Mouse (Mus musculus) NIH3T3 (cell line): Measurements from ENCODE around the gene Sufu.

Source experiments
- DNase-seq: peaks from one replicate; pipeline ENCODE4 v3.0.0-alpha.2; 2012; ENCODE audit warnings: low read depth

Sufu gene

DNA sequence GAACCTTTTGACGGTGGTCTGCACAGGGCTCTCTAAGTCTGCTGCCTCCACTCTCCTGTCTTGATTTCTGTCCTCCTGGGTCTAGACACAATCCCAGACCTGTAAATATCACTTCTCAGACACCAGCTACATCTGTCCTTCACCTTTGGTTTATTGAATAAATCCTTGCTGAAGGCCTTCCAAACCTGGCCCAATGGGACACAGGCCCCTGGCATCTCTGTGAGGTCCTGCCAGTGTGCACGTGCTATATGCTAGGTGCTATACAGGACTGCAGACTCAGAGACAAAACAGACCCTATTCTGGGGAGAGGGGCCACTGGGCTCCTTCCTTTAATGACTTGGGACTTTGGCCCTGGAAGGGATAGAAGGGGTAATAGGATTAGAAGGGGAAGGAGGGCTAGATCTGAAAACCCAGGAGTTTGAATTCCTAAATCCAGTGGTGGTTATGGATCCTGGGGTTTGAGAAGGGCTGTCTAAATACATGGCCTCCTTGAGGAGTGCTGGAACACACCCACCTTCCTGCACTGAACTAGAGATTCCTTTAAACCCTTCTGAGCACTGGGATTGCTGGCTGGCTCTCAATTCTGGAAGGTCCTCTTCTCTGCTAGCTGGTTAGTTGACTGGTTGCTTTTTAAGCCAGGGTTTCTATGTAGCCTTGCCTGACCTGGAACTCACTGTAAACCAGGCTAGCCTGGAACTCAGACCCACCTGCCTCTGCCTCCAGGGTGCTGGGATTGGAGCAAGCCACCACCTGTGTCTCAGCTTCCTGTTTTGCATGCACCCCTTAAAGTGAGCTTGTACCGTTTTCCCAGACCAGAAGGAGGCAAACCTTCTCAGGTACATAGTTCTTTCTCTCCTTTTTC, 120.2 kb downstream of the Sufu start:
- DNase-seq: no peak

DNA sequence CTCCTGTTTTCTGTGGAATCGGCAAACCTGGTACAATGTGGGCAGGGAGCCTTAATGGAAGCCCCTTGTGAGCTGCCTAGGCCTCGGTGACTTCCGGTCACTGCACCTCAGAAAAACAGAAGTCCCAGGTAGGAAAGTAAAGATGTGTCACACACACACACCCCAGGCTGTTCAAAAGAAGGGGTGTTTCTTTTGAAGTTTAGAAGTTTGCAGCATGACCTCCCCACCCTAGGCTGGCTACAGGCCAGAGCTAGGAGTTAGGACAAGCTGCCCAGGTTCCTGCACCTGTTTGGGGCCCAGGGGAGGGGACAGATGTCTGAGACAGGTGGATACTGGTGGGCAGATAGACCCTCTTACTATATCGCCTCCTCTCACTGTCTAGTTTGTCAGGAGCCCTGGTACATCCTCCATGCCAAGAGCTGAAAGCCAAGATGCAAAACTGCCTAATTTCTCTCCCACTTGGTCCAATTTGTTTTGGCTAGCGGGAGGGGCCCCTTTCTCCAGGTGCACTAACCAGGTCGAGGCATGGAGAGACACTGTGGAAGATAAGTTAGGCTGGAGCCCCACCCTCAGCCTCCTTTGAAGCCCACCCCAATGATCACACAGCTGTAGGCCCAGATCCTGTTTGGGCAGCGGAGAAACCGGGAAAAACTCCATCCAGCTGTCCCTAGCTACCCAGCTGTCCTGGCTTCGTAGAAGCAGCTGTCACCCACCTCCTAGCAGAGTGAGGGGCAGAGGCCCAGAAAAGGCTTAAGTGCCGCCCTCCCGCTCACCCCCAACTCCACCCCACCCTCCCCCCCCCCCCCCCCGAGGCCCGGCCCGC, 121.0 kb downstream of the Sufu start:
- no peak for DNase-seq

DNA sequence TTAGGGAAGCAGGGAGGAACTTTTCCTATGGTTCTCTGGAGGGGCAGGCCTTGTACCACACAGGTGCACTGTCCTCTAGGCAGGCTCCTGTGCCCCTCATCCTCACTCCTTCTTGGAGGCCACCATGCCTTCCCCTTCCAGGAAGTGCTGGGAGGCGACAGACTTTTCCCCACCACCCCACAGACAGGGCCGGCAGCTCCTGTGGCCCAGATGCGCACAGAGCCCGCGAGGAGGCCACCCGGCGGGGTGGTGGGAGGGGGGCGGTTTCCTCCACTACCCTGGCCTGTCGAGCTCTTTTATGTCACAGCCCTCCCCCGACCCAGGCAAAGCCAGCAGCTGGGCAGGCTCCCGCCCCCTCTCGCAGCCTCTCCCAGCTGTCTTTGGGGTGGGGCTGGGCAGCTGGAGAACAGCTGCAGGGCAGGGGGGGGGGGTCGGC, 121.7 kb downstream of the Sufu start:
- peak; percentile 55 for DNase-seq

DNA sequence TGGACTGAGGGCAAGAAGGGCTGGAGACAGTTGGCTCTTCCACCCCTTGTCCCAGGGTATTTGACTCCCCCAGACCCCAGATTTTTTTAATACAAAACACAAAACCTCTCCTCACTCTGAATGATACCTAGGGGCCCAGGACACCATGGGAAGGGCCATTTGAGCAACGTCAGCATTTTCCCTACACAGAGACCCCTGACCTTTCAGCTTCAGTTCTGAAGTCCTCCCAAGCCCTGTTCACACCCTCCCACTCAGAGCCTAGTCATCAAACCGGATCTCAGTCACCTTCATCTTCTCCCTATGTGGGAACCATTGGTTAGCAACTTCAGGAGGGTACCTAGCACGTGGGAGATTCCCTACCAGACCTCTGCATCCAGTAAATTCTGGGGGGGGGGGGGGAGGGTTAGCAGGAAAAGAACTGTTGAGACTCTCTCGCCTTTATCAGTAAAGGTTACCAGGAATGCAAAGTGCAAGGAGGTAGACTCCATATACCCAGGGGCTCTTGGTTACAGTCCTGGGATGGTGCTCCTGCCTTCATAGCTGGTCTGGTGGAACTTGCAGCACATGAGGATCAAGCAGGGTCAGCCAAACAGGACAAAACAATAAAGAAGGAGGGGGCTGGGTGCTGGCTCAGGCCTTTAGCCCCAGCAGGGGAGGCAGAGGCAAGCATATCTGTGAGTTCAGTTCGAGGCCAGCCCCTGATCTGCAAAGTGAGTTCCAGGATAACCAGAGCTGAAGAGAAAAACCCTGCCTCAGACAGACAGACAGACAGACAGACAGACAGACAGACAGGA, 122.3 kb downstream of the Sufu start:
- DNase-seq: no peak

DNA sequence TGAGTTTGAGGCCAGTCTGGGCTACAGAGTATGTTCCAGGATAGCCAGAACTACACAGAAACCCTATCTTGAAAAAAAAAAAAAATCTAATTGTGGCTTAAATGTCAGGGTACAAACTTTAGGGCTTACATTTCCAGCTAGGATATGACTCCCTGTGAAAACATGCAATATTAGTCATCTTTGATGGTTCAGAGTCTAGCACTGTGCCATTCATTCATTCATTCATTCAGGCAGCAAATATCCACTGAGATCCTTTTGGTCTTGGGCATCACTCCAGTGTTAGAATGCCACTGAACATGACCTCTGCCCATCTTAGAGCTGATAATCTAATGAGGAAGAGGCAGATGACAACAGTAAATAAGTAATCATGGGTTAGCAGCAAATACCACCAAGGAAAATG, 125.0 kb downstream of the Sufu start:
- DNase-seq: peak; percentile 49

DNA sequence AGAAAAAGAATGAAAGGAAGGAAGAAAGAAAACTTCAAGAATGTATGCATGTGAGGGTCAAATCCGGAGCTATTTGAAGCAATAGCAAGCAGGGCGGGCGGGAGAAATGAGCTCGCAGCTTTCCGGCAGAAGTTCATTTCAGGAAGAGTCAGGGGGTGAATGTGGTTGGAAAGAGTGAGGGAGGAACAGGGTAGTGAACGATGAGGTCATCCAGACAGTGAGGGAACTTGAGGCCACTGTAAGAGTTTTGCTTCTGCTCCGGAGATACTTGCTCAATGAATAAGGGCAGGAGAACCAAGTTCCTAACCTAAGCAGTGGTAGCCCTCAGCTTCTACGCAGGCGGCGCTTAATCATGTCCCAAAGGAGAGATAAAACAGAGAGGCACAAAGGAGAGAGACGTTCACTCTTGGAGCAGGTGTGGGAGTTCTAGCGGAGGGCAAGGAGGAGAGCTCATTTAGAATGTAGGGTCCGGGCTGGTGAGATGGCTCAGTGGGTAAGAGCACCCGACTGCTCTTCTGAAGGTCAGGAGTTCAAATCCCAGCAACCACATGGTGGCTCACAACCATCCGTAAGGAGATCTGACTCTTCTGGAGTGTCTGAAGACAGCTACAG, 125.8 kb downstream of the Sufu start:
- DNase-seq: peak; percentile 88

DNA sequence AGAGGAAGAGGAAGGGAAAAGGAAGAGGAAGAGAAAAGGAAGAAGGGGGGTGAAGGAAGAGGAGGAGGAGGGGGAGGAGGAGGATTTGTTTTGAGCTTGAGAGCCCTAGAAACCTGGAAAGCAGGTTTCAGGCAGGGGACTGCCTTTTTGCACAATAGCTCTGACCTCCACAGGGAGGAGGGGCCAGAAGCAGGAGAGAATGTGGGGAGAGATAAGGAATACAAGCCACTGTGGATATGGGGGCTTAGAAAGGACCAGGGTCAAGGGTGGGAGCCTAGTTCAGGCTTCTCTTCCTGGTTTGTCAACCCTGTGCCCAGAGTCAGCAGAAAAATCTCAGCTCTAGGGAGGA, 126.4 kb downstream of the Sufu start:
- DNase-seq: no peak

DNA sequence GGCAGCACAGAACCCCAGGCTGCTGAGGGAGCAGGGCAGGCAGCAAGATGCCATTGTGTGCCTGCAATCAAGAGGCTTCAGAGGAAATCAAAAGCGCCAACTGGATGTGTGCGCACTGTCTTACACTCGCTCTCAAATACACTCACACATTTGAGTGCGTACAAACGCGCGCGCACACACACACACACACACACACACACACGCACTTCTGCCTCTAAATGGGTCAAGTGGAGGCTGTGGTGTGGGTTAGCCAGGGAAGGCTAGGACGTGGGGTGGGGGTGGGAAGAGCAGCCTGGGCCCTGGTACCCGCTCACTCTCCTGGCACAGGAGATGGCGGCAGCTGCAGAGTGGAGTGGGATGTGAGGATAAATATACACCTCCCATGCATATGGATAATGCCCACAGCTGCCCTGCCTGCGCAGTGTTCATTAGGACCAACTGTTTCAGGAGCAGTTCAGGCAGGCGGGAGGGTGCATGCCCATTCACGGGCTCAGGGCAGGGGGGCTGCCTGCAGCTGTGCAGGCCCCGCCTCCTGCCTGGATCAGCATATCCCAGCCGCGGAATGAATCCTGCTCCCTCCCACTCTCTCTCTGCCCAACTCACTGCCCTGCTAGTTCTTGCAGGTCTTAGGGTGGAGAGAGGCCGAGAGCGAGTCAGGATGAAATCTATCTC, 126.9 kb downstream of the Sufu start:
- DNase-seq: peak; percentile 85

DNA sequence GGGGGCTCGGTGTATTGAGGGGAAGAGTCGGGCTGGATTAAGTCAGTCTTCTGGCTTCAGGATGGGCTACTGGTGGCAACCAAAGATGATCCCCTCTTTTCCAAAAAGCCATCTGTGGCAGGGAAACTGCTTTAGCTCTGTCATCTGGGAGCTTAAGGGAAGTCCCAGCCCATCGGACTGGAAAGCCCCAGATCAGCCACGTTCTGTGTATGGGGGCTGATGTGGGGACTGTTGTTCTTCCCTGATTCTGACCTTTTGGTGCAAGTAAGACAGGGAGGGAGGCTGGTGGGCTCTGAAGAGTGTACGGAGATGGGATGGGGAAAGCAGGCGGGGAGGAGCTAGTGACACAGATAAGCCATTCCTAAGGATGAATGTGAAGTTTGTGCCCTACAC, 127.5 kb downstream of the Sufu start:
- DNase-seq: no peak

DNA sequence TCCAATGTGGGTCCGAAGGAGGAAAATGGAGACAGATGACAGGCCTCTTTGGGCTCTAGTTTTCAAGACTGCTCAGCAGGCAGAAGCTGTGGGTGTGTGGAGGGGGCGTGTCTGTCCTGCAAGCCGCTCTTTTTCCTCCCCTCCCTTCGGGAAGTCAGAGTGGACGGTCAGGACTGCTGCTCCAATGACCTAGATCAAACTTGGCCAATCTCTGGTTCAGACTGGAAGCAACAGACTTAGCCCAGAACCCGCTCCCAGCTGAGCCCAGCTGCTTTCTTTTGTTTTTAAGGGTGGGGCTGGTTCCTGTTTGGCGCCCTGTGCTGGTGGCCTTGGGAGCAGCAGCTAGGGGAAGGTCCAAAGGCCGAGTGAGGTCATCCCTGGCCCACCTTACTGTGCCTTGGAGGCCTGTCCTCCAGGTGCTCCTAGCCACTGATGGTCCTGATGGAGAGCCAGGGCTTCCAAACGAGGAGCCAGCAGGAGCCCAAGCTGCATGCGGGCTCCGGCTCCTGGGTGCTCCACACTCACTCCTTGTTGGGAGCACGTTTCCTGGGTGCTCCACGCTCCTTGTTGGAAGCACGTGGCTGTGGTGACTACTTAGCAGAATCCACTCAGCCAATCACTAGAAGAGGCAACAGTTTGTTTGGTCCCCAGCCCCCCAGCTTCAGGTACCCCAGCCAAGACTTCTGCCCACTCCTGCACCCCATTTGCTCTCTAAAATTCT, 128.1 kb downstream of the Sufu start:
- peak; percentile 68 for DNase-seq

DNA sequence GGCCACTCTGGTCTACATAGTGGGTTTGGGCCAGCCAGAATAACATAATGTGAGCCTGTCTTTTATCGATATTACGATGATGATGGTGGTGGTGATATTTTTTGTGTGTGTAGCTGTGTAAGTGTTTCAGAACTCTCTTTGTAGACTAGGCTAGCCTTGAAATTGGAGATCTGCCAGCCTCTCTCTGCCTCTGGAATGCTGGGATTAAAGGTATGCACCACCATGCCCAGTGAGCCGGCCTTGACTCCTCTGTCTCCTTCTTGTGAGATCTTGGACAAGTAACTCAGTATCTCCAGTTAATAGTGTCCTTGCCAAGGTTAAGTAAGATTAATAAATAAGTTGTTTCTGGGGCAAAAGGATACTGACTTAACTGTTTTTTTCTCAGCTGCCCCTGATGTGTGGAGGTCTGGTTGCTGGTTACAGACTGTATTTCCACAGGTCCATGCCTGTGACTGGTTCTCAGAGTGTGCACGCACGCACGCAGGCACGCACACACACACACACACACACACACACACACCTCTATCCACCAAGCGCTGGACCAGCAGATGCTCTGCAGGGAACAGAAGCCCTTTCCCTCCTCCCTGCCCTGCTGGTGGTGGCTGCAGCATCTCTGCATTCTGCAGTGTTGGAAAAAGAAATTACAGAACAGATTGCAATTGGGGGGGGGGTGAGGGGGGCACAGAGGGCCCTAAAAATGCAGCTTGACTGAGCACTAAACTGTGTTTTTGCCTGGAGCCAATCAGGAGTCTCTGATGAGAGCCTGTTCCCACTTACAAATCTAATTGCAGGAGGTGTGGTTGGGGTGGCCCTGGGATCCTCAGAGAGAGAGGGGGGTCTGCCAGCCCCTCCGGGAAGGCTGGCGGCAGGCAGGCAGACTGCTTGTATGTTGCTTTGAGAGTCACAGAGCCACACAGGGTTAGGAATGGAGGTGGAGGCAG, 129.3 kb downstream of the Sufu start:
- peak; percentile 69 for DNase-seq

DNA sequence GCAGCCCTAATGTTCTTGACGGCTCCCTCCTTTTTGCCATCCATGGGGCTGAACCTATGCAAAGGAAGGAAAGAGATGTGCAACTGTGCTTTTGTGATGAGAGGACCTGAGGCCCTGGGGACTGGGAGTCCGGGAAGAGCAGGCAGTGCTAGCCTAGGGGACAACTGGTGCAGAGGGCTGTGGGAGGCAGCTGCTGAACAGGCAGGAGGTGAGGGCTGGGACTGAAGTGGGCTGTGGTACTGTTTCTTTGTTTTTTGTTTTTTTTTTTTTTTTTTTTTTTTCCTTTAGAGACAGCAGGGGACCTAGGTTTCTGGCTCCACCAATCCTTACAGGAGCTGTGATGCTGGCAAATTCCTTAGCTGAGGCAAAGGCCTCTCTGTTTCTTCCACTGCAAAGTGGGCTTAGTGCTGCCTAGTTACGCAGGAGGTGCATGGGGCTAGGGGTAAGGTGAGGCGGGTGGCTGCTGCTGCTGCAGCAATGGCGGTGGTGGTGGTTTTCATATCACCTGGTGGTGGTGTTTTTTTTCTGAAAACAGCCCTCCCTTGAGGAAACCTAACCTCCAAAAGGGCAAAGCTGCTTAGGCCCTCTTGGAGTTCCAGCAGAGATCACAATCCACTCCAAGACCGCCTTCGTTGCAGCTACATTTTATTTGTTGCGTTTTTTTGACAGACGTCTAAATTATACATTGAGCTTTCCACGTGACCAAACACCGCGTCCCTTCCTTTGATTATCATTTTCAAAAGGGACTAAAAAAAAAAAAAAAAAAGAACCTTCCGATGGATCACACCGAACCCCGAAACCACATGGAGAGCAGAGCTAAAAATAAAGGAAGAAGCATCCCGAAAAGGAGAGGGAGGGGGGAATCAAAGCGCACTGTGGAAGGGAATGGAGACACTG, 131.2 kb downstream of the Sufu start:
- no peak for DNase-seq

DNA sequence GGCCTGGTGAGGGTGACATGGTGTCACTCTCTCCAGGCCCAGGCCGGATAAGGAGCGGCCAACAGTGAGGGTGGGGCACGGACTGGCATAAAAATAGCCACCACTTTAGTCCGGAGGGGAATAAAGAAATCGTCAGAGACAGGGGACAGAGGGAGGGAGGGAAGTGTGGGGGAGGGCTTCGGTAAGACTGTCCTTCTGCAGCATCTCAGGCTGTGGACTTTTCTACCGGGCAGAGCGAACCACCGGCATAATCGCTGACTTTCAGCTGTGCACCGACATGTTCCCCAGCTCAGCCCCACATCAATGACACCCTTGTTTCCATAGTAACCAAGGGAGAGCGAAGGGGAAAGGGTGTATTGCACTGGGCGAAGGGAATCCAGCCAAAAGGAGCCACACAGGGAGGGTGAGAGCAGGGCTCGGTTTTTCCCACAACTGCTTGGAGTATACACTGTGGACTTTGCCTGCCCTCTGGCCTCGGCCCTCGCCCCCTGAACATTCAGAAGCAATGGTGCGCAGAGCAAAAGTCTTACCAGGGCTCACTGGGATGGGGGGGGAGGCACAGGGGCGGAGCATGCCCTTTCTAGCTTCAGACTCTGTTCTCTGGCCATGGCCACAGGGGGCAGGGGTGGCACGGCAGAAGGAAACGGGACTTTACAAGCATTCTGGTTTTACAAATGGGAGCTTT, 132.0 kb downstream of the Sufu start:
- no peak for DNase-seq

DNA sequence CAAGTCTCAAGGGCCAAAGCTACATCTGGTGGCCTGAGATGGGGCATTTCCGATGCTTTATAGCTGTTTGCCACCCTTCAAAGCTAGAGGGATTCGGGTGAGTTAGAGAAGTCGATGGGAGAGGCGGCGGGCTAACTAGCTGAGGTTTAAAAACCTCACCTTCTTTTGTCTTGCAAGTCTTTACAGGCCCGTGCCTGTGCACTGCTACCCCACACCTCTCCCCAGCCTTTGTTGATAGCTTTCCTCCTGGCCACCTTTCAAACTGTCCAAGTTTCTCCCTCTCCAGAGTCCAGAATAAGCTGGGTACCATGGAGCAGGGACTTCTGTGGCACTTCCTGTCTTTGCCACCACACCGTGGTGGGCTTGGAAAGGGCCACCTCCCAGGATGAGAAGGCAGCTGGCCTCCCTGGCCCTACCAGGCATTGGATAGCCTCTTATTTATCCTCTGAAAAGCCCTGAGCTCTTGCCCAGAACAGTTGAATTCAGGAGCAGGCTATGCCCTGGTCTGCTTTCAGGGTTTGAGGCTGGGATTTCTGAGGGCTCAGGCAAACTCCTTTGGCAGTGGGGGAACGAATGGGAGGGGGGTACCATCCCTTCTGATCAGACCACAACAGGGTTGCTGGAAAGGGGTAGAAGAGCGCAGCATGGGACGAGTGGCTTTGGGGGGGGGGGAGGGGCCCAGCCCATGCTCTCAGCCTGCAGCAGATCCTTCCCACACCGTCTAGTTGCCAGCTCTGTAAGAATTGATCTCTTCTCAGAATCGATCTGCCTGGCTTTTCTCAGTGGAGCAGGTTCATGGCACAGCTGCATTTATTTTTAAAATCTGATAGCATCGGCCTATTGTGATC, 133.1 kb downstream of the Sufu start:
- no peak for DNase-seq

DNA sequence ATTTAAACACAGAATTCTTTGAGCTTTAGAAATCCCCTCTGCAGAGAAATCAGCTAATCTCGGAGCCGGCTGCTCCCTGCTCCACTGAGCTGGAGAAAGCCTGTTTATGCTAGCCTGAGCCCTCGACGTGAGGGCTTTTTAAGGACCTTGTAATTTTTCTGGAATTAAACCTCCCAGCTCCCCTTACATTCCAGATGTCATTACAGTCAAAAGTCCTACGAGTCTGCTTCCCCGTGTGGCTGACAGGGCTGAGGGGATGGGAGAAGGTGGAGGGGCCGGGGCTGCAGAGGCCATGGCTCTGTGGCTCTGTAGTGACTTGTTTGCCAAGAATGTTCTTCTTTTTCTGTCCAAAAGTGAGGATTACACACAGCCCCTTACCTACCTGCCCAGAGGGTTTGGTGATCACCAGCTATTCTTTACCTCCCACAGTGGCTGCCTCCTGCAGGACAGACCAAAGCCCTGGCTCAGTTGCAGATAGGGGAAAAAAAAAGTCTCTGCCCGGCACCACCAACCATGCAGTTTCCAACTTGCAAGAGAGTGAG, 133.8 kb downstream of the Sufu start:
- DNase-seq: no peak

DNA sequence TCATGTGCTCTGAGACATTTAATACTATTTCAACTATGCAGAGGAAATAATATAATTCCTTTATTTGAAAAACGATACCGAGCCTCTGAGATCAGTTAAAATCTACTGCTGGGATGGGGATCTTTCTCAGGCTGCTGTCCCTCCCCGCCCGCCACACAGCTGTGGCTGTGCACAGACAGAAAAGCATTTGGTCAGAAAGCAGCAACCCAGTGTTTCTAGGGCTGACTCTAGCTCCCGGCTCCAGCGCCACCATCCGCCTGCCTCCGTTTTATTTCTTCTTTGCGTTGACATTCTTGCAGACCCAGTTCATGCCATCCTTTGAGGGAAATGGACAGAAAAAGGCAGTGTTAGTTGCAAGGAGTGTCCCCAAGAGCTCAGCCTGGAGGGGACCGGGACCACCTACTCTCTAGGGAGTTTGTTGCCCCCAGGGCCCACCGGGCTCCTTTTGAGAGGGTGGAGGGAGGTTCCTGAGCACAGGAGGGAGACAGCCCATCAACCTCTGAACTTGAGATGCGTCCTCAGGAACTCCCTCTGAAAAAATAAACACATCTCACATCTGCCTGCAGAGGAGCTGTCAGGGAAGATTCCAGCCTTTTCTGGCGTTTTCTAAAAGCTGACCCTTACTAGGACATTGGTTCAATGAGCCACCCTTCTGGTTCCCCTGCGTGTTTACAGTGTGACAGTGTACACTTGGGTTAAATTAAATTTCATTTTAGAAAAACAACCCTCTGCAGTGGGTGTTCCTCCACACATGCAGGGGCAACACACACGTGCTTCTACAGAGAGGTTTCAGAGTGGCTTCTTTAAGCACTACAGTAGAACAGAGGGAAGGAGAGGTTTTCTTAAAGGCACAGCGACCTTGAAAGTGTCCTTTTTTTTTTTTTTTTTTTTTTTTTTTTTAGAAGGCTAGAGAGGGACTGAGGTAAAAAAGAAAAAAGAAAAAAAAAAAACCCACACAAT, 134.7 kb downstream of the Sufu start:
- DNase-seq: no peak
